Mouse (Mus musculus): ENCODE results near the gene Adgra3. TPM values are rescaled to one million over a fixed set of nuclear protein-coding genes. Genes with fewer than 3 reads are reported as not detected.

Adgra3 gene
- polyA plus RNA-seq, 1 experiment from 2014 or later: 13.4 TPM

DNA sequence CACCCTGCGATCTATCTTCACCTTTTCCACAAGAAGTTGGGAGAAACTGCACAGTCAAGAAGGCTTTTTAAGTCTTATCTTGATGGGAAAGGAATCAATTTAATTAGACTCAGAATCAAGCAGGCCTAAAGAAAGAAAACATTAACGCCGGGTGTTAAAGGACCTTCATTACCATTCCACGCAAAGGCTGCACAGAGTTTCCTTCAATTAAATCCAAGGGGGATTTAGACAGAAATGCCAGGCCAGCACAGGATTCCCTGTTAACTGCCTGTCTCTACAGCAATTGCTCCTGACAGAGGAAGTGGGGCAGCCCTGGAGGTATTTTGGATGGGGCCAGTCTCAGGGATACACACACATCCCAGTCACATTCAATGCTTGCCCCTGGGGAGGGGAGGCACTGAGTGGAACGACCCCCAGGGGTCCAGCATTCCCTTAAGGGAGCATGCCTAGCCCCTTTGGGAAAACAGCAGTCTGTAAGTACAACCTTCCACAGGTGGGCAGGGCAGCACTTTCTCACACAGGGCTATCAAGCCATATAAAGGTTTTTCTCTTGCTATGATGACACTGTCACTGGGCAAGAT, 10.4 kb downstream of the Adgra3 start:
- peaks cover 6% of the 10 kb centered on the region for H3K36me3 ChIP-seq
- H3K27ac ChIP-seq: no peak overlapping the region; the same call in 1 of the 2 replicates
- WGBS (ENCODE audit: insufficient replicate concordance): 69% methylated on average over 5 of the region's 5 CpGs
- no peak for ATAC-seq
- no peak overlapping the region for H3K9ac ChIP-seq
- no peaks in the 10 kb centered on the region for H3K9me3 ChIP-seq (replicated peaks)
- no peak overlapping the region for H3K4me2 ChIP-seq
- H3K27me3 ChIP-seq (replicated peaks): no peaks in the 10 kb centered on the region
- peaks cover 26% of the 10 kb centered on the region for H3K4me1 ChIP-seq
- H3K4me3 ChIP-seq: no peak overlapping the region

- Histone ChIP-seq H3K36me3 (no peaks in the 10 kb centered on the region), H3K4me2 (no peak overlapping the region), H3K9me3 (replicated peaks) (no peaks in the 10 kb centered on the region), H3K4me3 (no peak overlapping the region), H3K9ac (no peak overlapping the region), H3K27ac (no peak overlapping the region), H3K27me3 (replicated peaks) (no peaks in the 10 kb centered on the region), H3K4me1 (peaks cover 28% of the 10 kb centered on the region)
- WGBS (ENCODE audit: insufficient replicate concordance): 87% methylated on average over 6 of the region's 6 CpGs
- ATAC-seq: no peak
These were observed 13.6 kb downstream of the Adgra3 start for GRCm38 (mm10) chr5:50045180-50045579.

DNA sequence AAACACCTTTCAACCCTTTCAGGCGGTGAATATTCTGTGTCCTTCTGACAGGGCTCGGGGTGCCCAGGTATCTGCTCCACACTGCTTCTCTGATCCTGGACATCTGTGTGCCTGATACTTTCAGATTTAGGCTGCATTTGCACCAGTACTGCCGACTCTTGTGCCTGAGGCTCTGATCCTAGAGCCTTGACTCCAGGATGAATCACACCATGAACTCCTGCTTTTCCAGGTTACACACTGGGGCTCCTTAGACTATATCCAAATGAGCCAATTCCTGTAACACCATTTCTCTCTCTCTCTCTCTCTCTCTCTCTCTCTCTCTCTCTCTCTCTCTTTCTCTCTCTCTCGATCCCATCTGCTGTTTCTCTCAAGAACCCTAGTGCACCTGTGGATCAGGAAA, 15.1 kb downstream of the Adgra3 start:
- Histone ChIP-seq H3K36me3 (no peaks in the 10 kb centered on the region), H3K9me3 (replicated peaks) (no peaks in the 10 kb centered on the region), H3K27ac (no peak overlapping the region), H3K4me3 (no peak overlapping the region), H3K4me1 (peaks cover 18% of the 10 kb centered on the region), H3K4me2 (no peak overlapping the region), H3K9ac (no peak overlapping the region), H3K27me3 (replicated peaks) (no peaks in the 10 kb centered on the region)
- no peak for ATAC-seq
- 75% methylated on average over 4 of the region's 4 CpGs for WGBS (ENCODE audit: insufficient replicate concordance)

DNA sequence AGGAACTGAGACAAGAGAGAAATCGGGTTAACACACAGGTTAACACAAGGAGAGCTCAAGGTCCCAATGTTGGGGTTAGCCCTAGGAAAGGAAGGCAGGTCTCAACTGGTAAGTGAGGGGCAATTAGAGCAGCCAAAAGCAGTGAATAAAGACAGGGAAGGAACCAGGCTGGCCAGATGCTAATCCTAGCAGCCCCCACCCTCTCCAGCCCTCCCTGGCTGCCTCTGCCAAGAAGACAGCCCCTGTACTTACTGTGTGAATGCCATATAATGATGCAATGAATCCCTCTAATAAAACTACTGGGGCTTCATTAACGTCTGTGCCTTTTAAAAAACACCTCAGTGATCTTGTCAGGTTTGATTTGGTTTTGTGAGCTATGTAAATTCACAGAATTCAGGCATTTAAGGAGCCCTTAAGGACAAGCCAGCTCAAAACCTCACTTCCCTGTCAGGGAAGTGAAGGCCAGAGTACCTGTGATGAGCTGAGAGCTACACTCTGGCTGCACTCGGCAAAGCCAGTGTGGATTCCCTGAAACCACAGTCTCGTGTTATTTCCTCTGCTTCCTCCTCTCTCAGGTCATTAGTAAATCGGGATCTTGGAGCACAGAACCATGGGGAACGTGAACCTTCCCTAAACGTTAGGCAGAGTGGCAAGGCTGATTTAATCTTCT, 16.4 kb downstream of the Adgra3 start:
- H3K4me1 ChIP-seq: peaks cover 13% of the 10 kb centered on the region; the same call in 1 of the 2 replicates
- ATAC-seq: no peak
- no peaks in the 10 kb centered on the region for H3K9me3 ChIP-seq (replicated peaks)
- no peaks in the 10 kb centered on the region for H3K36me3 ChIP-seq
- H3K27ac ChIP-seq: no peak overlapping the region
- 52% methylated on average over 7 of the region's 7 CpGs for WGBS (ENCODE audit: insufficient replicate concordance)
- no peaks in the 10 kb centered on the region for H3K27me3 ChIP-seq (replicated peaks)
- no peak overlapping the region for H3K9ac ChIP-seq
- H3K4me2 ChIP-seq: no peak overlapping the region
- H3K4me3 ChIP-seq: no peak overlapping the region

- no peaks in the 10 kb centered on the region for H3K27me3 ChIP-seq (replicated peaks)
- no peak overlapping the region for H3K27ac ChIP-seq
- H3K9me3 ChIP-seq (replicated peaks): no peaks in the 10 kb centered on the region
- WGBS (ENCODE audit: insufficient replicate concordance): 83% methylated on average over 6 of the region's 6 CpGs
- no peak overlapping the region for H3K4me2 ChIP-seq
- no peak overlapping the region for H3K9ac ChIP-seq
- H3K36me3 ChIP-seq: no peaks in the 10 kb centered on the region
- no peak overlapping the region for H3K4me3 ChIP-seq
- peaks cover 22% of the 10 kb centered on the region for H3K4me1 ChIP-seq
- no peak for ATAC-seq
These were observed 19.3 kb downstream of the Adgra3 start for GRCm38 (mm10) chr5:50039521-50039920.

DNA sequence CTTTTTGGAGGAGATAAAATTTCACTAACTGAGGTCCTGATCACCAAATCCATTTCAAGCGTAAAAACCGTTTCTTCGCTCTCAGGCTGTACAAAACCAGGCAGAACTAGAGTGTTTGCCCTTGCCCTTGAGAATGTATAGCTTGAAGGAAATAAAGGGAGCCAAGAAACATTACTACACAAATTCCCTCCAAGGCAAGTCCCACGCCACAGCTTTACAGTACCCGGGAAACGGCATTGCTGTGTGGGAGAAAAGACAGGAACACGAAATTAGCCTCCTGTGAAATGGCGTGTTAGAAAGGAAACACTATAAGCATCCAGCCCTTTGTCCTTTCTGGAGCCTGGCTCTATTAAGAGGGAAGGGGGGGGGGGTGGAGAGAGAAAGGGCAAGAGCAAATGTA, 21.1 kb downstream of the Adgra3 start:
- no peaks in the 10 kb centered on the region for H3K36me3 ChIP-seq
- WGBS (ENCODE audit: insufficient replicate concordance): 79% methylated on average over 8 of the region's 8 CpGs
- ATAC-seq: no peak
- H3K27me3 ChIP-seq (replicated peaks): no peaks in the 10 kb centered on the region
- H3K4me3 ChIP-seq: no peak overlapping the region
- no peak overlapping the region for H3K4me2 ChIP-seq
- H3K9ac ChIP-seq: no peak overlapping the region
- no peaks in the 10 kb centered on the region for H3K9me3 ChIP-seq (replicated peaks)
- H3K4me1 ChIP-seq: peaks cover 29% of the 10 kb centered on the region
- H3K27ac ChIP-seq: no peak overlapping the region

GRCm38 (mm10) chr5:50034900-50035514, 23.8 kb downstream of the Adgra3 start:
- Histone ChIP-seq H3K27me3 (replicated peaks) (no peaks in the 10 kb centered on the region), H3K9ac (no peak overlapping the region), H3K27ac (no peak overlapping the region), H3K4me1 (peaks cover 26% of the 10 kb centered on the region), H3K4me3 (no peak overlapping the region), H3K36me3 (no peaks in the 10 kb centered on the region), H3K4me2 (no peak overlapping the region), H3K9me3 (replicated peaks) (no peaks in the 10 kb centered on the region)
- no peak for ATAC-seq
- 69% methylated on average over 8 of the region's 8 CpGs for WGBS (ENCODE audit: insufficient replicate concordance)

- 36% methylated on average over 6 of the region's 6 CpGs for WGBS (ENCODE audit: insufficient replicate concordance)
- Histone ChIP-seq H3K27ac (no peak overlapping the region), H3K9ac (no peak overlapping the region), H3K9me3 (replicated peaks) (no peaks in the 10 kb centered on the region), H3K4me1 (peaks cover 32% of the 10 kb centered on the region), H3K4me3 (no peak overlapping the region), H3K4me2 (no peak overlapping the region), H3K36me3 (no peaks in the 10 kb centered on the region), H3K27me3 (replicated peaks) (no peaks in the 10 kb centered on the region)
- ATAC-seq: 0 out of 2 replicates have a peak, but pooled peaks have one; percentile 27
These were observed 24.6 kb downstream of the Adgra3 start for GRCm38 (mm10) chr5:50034231-50034630.

- H3K4me1 ChIP-seq: peaks cover 32% of the 10 kb centered on the region
- no peak for ATAC-seq
- no peak overlapping the region for H3K27ac ChIP-seq
- no peaks in the 10 kb centered on the region for H3K9me3 ChIP-seq (replicated peaks)
- no peaks in the 10 kb centered on the region for H3K36me3 ChIP-seq
- no peaks in the 10 kb centered on the region for H3K27me3 ChIP-seq (replicated peaks)
- 77% methylated on average over 9 of the region's 9 CpGs for WGBS (ENCODE audit: insufficient replicate concordance)
- H3K4me2 ChIP-seq: no peak overlapping the region
- no peak overlapping the region for H3K9ac ChIP-seq
- H3K4me3 ChIP-seq: no peak overlapping the region
These were observed 25.1 kb downstream of the Adgra3 start for GRCm38 (mm10) chr5:50033660-50034059.

GRCm38 (mm10) chr5:50032332-50032731, 26.5 kb downstream of the Adgra3 start:
- 51% methylated on average over 5 of the region's 5 CpGs for WGBS (ENCODE audit: insufficient replicate concordance)
- peaks cover 38% of the 10 kb centered on the region for H3K4me1 ChIP-seq
- H3K4me3 ChIP-seq: no peak overlapping the region
- ATAC-seq: no peak
- no peaks in the 10 kb centered on the region for H3K9me3 ChIP-seq (replicated peaks)
- no peaks in the 10 kb centered on the region for H3K36me3 ChIP-seq
- H3K27ac ChIP-seq: no peak overlapping the region
- H3K27me3 ChIP-seq (replicated peaks): no peaks in the 10 kb centered on the region
- H3K4me2 ChIP-seq: no peak overlapping the region
- no peak overlapping the region for H3K9ac ChIP-seq

DNA sequence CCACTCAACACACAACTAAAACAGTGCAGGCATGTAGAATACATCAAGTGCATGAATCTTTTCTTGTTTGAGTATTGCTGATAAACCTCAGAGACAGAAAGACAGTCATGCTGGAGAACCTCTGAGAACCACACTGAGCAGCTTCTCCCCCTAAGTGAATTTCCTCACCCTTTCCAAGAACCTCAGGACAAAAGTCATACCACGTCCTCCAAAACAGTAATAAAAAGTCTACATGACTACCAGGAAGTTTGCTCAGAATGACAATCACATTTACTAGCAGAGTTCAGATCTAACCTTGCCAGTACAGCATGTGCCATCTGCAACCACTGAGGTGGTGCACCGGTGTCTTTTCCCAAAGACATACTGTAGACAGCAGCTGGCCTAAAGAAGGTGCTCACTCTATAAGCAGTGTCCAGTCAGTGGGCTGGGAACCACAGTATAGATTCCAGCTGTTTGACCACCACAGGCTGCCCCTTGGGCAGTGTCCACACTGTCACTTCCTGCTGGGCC, 27.0 kb downstream of the Adgra3 start:
- Histone ChIP-seq H3K4me1 (peaks cover 43% of the 10 kb centered on the region), H3K4me2 (no peak overlapping the region), H3K9me3 (replicated peaks) (no peaks in the 10 kb centered on the region), H3K27ac (no peak overlapping the region), H3K27me3 (replicated peaks) (no peaks in the 10 kb centered on the region), H3K4me3 (no peak overlapping the region), H3K36me3 (no peaks in the 10 kb centered on the region), H3K9ac (no peak overlapping the region)
- 67% methylated on average over 2 of the region's 2 CpGs for WGBS (ENCODE audit: insufficient replicate concordance)
- no peak for ATAC-seq

DNA sequence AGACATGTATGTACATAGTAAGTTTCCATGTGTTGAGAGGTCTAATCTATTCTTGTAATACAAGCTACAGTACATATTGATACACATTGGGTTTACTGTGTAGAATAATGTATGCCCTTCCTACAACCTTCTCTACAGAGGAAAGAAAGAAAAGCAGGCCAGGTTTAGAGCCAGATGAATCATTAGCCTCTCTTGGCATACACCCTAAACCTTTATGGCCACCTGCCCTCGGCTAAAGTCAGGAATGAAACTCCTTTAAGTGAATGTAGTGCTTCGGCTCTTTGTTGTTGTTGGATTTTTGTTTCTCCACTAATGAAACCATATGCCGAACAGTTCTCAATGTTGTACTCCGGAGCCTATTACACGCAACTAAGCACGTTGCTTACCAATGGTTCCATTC, 27.5 kb downstream of the Adgra3 start:
- Histone ChIP-seq H3K36me3 (no peaks in the 10 kb centered on the region), H3K27ac (no peak overlapping the region), H3K4me1 (peaks cover 48% of the 10 kb centered on the region), H3K9me3 (replicated peaks) (no peaks in the 10 kb centered on the region), H3K4me3 (no peak overlapping the region), H3K27me3 (replicated peaks) (no peaks in the 10 kb centered on the region), H3K9ac (no peak overlapping the region), H3K4me2 (no peak overlapping the region)
- 80% methylated on average over 6 of the region's 6 CpGs for WGBS (ENCODE audit: insufficient replicate concordance)
- ATAC-seq: no peak

Data from liver, embryonic 12.5 days (tissue).